Mouse (Mus musculus): Measurements from ENCODE around the gene Stx6. TPM values are rescaled to one million over a fixed set of nuclear protein-coding genes. Genes with fewer than 3 reads are reported as not detected.

Gene Stx6
- polyA plus RNA-seq, 1 experiment, result 38.9 TPM

DNA sequence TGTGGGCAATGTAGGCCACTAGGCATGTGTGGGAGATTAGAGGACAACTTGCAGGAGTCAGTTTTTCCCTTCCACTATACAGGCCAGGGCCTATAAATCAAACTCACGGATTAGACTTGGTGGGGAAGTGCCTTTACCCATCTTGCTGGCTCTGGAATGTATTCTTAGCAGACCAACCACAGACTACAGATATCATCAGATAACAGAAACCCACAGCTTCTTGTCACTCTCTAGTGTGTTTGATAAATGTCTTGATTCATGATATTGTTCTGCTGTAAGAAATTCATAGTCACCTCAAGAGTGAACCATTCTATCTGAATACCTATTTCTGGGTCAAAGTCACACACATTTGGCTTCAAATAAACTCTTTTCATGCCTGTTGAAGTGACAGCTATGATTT, 38.8 kb upstream of the Stx6 start:
- WGBS, result 85% methylated on average over 1 of the region's 1 CpGs
- TF ChIP-seq CTCF (conservative IDR thresholded peaks at IDR 0.05; ENCODE audit: insufficient read depth, insufficient read length, low read depth, low read length) (no peak), POLR2A (IDR thresholded peaks at IDR 0.05; ENCODE audit: low read depth, low read length) (no peak)

DNA sequence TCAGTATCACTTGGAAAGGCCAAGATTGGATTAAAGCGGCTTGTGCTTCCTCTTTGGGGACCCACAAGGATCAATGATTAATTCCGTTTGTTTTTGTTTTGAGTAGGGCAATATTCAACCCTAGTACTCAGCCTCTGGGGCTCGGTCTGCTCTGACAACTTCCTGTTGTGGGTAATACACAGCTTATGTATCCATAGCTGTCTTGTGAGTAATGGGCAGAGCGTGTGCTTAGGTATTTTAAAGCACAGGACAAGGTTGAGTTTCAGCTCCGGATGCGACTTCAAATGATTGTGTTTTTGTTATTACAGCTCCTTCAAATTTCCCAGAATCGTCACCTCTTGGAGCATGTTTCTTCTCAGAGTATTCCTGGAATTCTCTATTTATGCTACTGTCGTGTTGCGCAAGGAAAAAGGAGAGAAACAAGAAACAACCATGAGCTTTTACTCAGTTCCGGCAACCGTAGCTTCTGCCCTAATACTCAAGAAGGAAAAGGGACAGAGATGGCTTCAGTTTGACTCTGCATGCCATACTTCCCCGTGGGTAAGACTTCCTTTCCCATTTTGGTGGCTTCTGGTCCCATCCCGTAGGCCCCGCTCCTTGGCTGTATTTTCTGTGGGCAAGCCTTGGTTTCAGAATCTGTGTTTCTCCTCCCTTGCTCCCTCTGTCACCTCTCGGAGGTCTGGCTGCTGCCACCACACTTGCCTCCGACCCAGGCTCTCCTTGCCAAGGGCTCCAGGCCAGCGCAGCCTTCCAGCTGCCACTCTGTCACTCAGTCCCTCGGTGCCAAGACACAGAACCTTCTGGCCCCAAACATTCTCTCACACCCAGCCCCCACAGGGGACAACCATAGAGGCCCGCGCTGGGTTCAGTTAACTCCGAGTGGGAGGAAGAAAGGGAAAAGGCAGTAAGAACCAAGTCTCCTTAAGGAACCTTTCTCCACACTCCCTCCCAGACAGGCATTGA, 36.3 kb upstream of the Stx6 start:
- Histone ChIP-seq H3K36me3 (ENCODE audit: control insufficient read depth, insufficient read depth, low read length) (no peaks in the 10 kb centered on the region), H3K27ac (ENCODE audit: insufficient read depth, low read depth, low read length) (peak overlapping the region; percentile 35; the same call in 1 of the 2 replicates), H3K27me3 (replicated peaks; ENCODE audit: control insufficient read depth, insufficient read depth, low read length) (no peaks in the 10 kb centered on the region), H3K4me1 (ENCODE audit: control insufficient read depth, insufficient read depth, low read length) (0 out of 2 replicates have a peak, but pooled peaks cover 3% of the 10 kb centered on the region), H3K4me3 (ENCODE audit: insufficient read depth, low read depth, low read length) (no peak overlapping the region)
- DNase-seq, result peak; percentile 63
- WGBS, result 65% methylated on average over 21 of the region's 21 CpGs
- no peak for TF ChIP-seq POLR2A (IDR thresholded peaks at IDR 0.05; ENCODE audit: low read depth, low read length)
- no peak for TF ChIP-seq CTCF (conservative IDR thresholded peaks at IDR 0.05; ENCODE audit: insufficient read depth, insufficient read length, low read depth, low read length)

More for the DNA sequence above, 38.8 kb upstream of the Stx6 start:
- no peak for DNase-seq
- Histone ChIP-seq H3K4me3 (ENCODE audit: insufficient read depth, low read depth, low read length) (no peak overlapping the region), H3K4me1 (ENCODE audit: control insufficient read depth, insufficient read depth, low read length) (0 out of 2 replicates have a peak, but pooled peaks cover 3% of the 10 kb centered on the region), H3K27ac (ENCODE audit: insufficient read depth, low read depth, low read length) (no peak overlapping the region), H3K27me3 (replicated peaks; ENCODE audit: control insufficient read depth, insufficient read depth, low read length) (no peaks in the 10 kb centered on the region), H3K36me3 (ENCODE audit: control insufficient read depth, insufficient read depth, low read length) (no peaks in the 10 kb centered on the region)

DNA sequence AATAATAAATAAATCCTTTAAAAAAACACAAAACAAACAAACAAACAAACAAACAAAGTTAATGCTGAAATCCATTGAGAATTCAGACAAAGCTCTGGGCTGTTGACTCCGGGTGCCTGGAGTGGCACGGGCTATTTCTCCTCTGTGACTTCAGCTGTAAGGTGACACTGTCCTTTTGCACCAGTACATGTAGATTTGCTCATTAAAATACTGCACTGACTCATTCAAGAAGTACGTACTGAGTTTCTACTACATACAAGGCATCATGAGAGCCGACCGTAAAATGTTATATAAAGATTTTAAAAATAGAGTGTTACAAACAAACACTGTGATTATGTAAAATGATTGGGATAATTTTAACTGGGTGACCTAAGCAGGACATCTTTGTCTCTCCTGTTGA, 34.1 kb upstream of the Stx6 start:
- Histone ChIP-seq H3K36me3 (ENCODE audit: control insufficient read depth, insufficient read depth, low read length) (no peaks in the 10 kb centered on the region), H3K4me1 (ENCODE audit: control insufficient read depth, insufficient read depth, low read length) (0 out of 2 replicates have a peak, but pooled peaks cover 3% of the 10 kb centered on the region), H3K27ac (ENCODE audit: insufficient read depth, low read depth, low read length) (no peak overlapping the region), H3K27me3 (replicated peaks; ENCODE audit: control insufficient read depth, insufficient read depth, low read length) (no peaks in the 10 kb centered on the region), H3K4me3 (ENCODE audit: insufficient read depth, low read depth, low read length) (no peak overlapping the region)
- 85% methylated on average over 5 of the region's 5 CpGs for WGBS
- TF ChIP-seq CTCF (conservative IDR thresholded peaks at IDR 0.05; ENCODE audit: insufficient read depth, insufficient read length, low read depth, low read length), result no peak
- no peak for TF ChIP-seq POLR2A (IDR thresholded peaks at IDR 0.05; ENCODE audit: low read depth, low read length)
- no peak for DNase-seq

DNA sequence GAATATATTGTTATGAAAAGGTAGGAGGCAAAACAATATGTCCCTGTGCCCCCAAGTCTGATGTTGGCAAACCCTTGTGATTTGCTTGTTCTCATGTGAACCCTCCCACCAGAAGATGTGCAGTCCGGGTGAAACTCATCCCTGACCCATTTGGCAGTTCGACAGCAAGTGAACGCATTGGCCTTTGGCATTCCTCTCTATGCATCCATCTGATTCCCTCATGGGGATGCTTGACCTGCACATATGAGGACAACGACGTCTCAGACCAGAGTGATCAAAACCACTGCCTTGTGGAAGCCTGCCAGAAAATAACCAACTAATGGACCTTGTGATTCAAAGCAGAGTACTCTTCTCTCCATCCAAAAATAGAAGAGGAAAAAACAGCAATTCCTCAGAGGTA, 31.8 kb upstream of the Stx6 start:
- TF ChIP-seq POLR2A (IDR thresholded peaks at IDR 0.05; ENCODE audit: low read depth, low read length) (no peak), CTCF (conservative IDR thresholded peaks at IDR 0.05; ENCODE audit: insufficient read depth, insufficient read length, low read depth, low read length) (no peak)
- Histone ChIP-seq H3K27me3 (replicated peaks; ENCODE audit: control insufficient read depth, insufficient read depth, low read length) (no peaks in the 10 kb centered on the region), H3K4me3 (ENCODE audit: insufficient read depth, low read depth, low read length) (no peak overlapping the region), H3K4me1 (ENCODE audit: control insufficient read depth, insufficient read depth, low read length) (0 out of 2 replicates have a peak, but pooled peaks cover 3% of the 10 kb centered on the region), H3K36me3 (ENCODE audit: control insufficient read depth, insufficient read depth, low read length) (no peaks in the 10 kb centered on the region), H3K27ac (ENCODE audit: insufficient read depth, low read depth, low read length) (no peak overlapping the region)
- 44% methylated on average over 5 of the region's 5 CpGs for WGBS
- DNase-seq, result no peak

DNA sequence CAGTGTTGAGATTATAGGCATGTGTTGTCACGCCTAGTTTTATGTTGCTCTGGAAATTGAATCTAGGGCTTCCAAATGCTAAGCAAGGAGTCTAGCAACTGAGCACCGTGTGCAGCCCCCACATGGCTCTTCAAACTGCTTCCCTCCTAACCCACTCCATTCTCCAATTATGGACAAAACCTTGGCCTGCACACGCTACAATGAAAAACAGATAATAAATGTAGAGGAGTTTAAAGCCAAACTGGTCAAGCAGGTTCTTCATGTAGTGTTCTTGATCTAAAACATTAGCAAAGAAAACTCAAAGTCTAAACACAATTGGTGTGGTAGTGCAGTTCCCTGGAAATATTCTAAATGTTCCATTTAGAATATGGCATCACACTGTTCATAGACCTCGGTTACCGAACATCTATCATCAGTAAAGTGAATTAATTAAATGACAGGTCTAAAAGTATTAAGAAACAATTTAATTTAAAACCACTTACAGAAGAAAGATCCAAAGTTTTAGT, 31.0 kb upstream of the Stx6 start:
- no peaks in the 10 kb centered on the region for H3K36me3 ChIP-seq (ENCODE audit: control insufficient read depth, insufficient read depth, low read length)
- no peak overlapping the region for H3K27ac ChIP-seq (ENCODE audit: insufficient read depth, low read depth, low read length)
- WGBS, result 70% methylated on average over 5 of the region's 5 CpGs
- TF ChIP-seq CTCF (conservative IDR thresholded peaks at IDR 0.05; ENCODE audit: insufficient read depth, insufficient read length, low read depth, low read length) (no peak), POLR2A (IDR thresholded peaks at IDR 0.05; ENCODE audit: low read depth, low read length) (no peak)
- no peak for DNase-seq
- no peak overlapping the region for H3K4me3 ChIP-seq (ENCODE audit: insufficient read depth, low read depth, low read length)
- no peaks in the 10 kb centered on the region for H3K27me3 ChIP-seq (replicated peaks; ENCODE audit: control insufficient read depth, insufficient read depth, low read length)
- H3K4me1 ChIP-seq (ENCODE audit: control insufficient read depth, insufficient read depth, low read length), result 0 out of 2 replicates have a peak, but pooled peaks cover 3% of the 10 kb centered on the region

DNA sequence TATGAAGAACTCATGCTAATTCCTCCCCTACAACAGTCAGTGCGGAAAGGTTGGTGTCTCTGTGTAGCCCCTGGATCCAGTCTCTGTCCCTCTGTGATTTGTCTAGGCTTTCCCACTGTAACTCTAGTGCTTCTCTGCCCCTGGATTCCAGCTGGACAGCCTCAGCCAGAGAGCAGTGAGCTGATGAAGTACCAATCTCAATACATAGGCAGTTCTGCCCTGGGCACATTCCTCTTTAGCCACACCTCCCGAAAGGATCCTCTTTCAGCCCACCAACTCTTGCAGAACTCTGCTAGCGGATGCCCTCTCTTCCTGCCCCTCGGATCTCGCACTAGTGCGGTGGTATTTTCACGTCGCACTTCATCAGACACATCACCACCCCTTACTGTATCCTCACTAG, 23.6 kb upstream of the Stx6 start:
- Histone ChIP-seq H3K36me3 (ENCODE audit: control insufficient read depth, insufficient read depth, low read length) (no peaks in the 10 kb centered on the region), H3K27ac (ENCODE audit: insufficient read depth, low read depth, low read length) (no peak overlapping the region), H3K27me3 (replicated peaks; ENCODE audit: control insufficient read depth, insufficient read depth, low read length) (no peaks in the 10 kb centered on the region), H3K4me3 (ENCODE audit: insufficient read depth, low read depth, low read length) (no peak overlapping the region), H3K4me1 (ENCODE audit: control insufficient read depth, insufficient read depth, low read length) (no peaks in the 10 kb centered on the region)
- TF ChIP-seq POLR2A (IDR thresholded peaks at IDR 0.05; ENCODE audit: low read depth, low read length), result no peak
- no peak for TF ChIP-seq CTCF (conservative IDR thresholded peaks at IDR 0.05; ENCODE audit: insufficient read depth, insufficient read length, low read depth, low read length)
- 57% methylated on average over 8 of the region's 8 CpGs for WGBS
- no peak for DNase-seq

DNA sequence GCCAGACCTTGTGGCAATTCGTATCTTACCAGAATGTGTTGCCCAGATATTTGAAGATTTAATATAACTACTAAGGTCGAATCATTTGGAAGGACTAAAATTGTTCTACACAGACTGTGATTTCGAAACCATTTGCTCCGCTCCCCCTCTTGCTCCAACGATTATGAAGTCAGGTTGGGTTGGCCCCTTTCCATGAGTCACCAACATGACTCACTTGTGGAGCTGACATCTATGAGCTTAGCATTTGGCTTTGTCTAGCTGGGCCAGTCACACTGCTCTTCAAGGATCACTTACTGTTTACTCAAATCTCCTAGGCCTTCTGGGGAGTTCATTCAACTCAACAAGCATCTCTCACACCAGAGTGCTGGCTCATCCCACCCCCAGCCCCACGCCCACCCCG, 19.7 kb upstream of the Stx6 start:
- H3K36me3 ChIP-seq (ENCODE audit: control insufficient read depth, insufficient read depth, low read length), result no peaks in the 10 kb centered on the region
- DNase-seq, result no peak
- H3K4me3 ChIP-seq (ENCODE audit: insufficient read depth, low read depth, low read length), result no peak overlapping the region
- no peaks in the 10 kb centered on the region for H3K4me1 ChIP-seq (ENCODE audit: control insufficient read depth, insufficient read depth, low read length)
- no peak for TF ChIP-seq POLR2A (IDR thresholded peaks at IDR 0.05; ENCODE audit: low read depth, low read length)
- TF ChIP-seq CTCF (conservative IDR thresholded peaks at IDR 0.05; ENCODE audit: insufficient read depth, insufficient read length, low read depth, low read length), result no peak
- H3K27me3 ChIP-seq (replicated peaks; ENCODE audit: control insufficient read depth, insufficient read depth, low read length), result no peaks in the 10 kb centered on the region
- no peak overlapping the region for H3K27ac ChIP-seq (ENCODE audit: insufficient read depth, low read depth, low read length)
- 82% methylated on average over 7 of the region's 7 CpGs for whole genome bisulfite sequencing
